Mouse (Mus musculus) left cerebral cortex, adult 2 months (tissue): ENCODE measurements around the gene Fam149a. TPM values are rescaled to one million over a fixed set of nuclear protein-coding genes. Genes with fewer than 3 reads are reported as not detected.

ENCODE experiments used
- DNase-seq, 2 experiments: peaks; one replicate each; pipeline ENCODE4 v3.0.0; 2021 to 2022; ENCODE audit warnings: low spot score in 2 of 2, mixed read lengths in 1 of 2; ENCODE audit errors: extremely low spot score in 1 of 2
- H3K27ac ChIP-seq: fragments of 200-600 bp; 2 replicates; pipeline ENCODE4 v1.8.1; 2022
- H3K4me3 ChIP-seq: fragments of 200-600 bp; 2 replicates; pipeline ENCODE4 v1.8.1; 2022
- CTCF ChIP-seq: fragments of 200-600 bp; IDR thresholded peaks from 2 replicates; pipeline ENCODE4 v1.8.1; 2022; ENCODE audit warnings: antibody characterized with exemption, mild to moderate bottlenecking, moderate library complexity
- intact Hi-C: fragments of 180-260 bp; cut with DNase I; formaldehyde crosslinking; loops from one replicate; pipeline ENCODE4 v1.15.1; 2025
- total RNA-seq, 2 experiments: library from RNA; stranded (reverse); gene quantifications; 2 replicates each; pipeline ENCODE4 v1.2.3; 2021

Gene Fam149a
- total RNA-seq, 2 experiments from 2014 or later, result 25.7 to 26.0 TPM

DNA sequence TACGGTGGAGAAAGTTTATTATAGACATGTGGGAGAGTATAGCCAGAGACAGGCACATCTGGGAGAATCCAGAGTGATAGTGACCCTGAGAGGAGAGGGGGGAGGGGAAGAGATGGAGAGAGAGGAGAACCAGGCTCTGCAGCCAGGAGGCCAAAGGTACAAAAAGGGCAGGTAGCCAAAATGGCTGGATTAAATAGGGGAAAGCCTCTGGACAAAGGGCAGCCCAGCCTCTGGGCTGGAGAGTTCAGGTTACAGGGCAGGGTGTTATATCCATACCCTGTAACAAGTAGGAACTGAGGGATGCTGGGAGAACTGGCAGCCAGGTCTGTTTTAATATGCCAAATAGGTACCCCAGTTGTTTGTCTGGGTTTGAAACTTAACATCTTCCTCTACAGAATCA lies 18.9 kb downstream of the Fam149a start:
- no peak overlapping the region for H3K4me3 ChIP-seq
- intact Hi-C loops, result loop anchor here (5.0 kb wide), 1 partner anchor 574 kb away; no protein-coding TSS in a partner anchor
- no peak for TF ChIP-seq CTCF
- no peak overlapping the region for H3K27ac ChIP-seq
- no peak for DNase-seq

- no peak overlapping the region for H3K4me3 ChIP-seq
- intact Hi-C loops, result loop anchor here (5.0 kb wide), 1 partner anchor 575 kb away; no protein-coding TSS in a partner anchor
- no peak overlapping the region for H3K27ac ChIP-seq
- DNase-seq, result peak in 1 of 2 experiments; percentile 34
- TF ChIP-seq CTCF, result peak; percentile 65
Observed at GRCm38 (mm10) chr8:45362323-45362722, 19.8 kb downstream of the Fam149a start.

- no peak for DNase-seq
- intact Hi-C loops, result loop anchor here (5.0 to 10.0 kb wide), 2 partner anchors 292 to 426 kb away; partner anchors contain the start of gene Mtnr1a
- H3K4me3 ChIP-seq, result no peak overlapping the region; the same call in 1 of the 2 replicates
- H3K27ac ChIP-seq, result no peak overlapping the region; the same call in 1 of the 2 replicates
- no peak; the same call in 1 of the 2 replicates for TF ChIP-seq CTCF
Observed at GRCm38 (mm10) chr8:45359091-45359605, 22.9 kb downstream of the Fam149a start.

- peak; percentile 28 to 43 for DNase-seq
- intact Hi-C loops, result loop anchor here (5.0 to 10.0 kb wide), 2 partner anchors 291 to 426 kb away; partner anchors contain the start of gene Mtnr1a
- Histone ChIP-seq H3K27ac (peak overlapping the region; percentile 38), H3K4me3 (peak overlapping the region; percentile 63)
- TF ChIP-seq CTCF, result no peak
Observed at GRCm38 (mm10) chr8:45358132-45358918, 23.8 kb downstream of the Fam149a start.

DNA sequence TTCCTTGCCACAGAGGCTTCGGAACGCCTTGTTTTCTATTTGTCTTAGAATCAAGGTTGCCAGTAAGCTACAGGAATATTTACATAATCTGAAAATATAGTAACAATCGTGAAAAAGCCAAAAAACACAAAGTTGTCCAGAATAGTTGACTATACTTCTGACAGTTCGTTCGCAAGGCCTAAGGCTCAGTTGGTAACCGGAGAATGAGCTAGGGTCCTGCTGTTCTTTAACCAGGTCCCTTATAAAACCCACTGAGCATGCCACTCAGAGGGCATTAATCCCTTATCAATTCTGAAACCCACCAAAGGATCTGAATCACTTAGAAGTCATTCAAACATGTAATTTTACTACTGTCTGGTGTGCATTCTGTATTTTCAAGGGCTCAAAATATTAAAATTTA lies 26.3 kb downstream of the Fam149a start:
- Histone ChIP-seq H3K4me3 (no peak overlapping the region), H3K27ac (no peak overlapping the region)
- intact Hi-C loops, result loop anchor here (5.0 to 10.0 kb wide), 2 partner anchors 289 to 429 kb away; partner anchors contain the start of gene Mtnr1a
- no peak for DNase-seq
- TF ChIP-seq CTCF, result no peak

GRCm38 (mm10) chr8:45345031-45345430 lies 37.1 kb downstream of the Fam149a start:
- intact Hi-C loops, result no loop called here
- no peak overlapping the region for H3K4me3 ChIP-seq

DNA sequence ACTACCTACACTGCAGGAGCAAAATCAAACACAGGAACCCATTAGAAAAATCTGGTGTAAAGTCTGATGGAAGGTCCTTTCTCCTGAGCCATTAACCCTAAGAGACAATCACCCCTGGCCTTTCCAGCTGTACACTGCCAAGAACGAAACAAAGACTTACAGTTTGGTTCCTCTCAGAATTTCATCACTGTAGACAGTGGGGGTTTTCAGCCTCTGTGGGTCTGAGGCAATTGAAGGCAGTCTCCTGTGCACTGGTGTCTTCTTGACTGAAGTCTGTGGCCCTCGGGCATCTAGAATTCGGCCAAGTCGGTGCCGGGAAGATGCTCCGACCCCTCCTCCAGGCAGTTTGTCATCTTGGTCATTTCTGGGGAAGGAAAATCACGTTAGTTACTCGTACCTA lies 37.8 kb downstream of the Fam149a start:
- no peak for DNase-seq
- Histone ChIP-seq H3K27ac (no peak overlapping the region), H3K4me3 (no peak overlapping the region)
- no peak for TF ChIP-seq CTCF
- intact Hi-C loops, result no loop called here

More at GRCm38 (mm10) chr8:45345031-45345430, 37.1 kb downstream of the Fam149a start:
- TF ChIP-seq CTCF, result peak; percentile 96
- peak; percentile 39 to 67 for DNase-seq
- H3K27ac ChIP-seq, result no peak overlapping the region

DNA sequence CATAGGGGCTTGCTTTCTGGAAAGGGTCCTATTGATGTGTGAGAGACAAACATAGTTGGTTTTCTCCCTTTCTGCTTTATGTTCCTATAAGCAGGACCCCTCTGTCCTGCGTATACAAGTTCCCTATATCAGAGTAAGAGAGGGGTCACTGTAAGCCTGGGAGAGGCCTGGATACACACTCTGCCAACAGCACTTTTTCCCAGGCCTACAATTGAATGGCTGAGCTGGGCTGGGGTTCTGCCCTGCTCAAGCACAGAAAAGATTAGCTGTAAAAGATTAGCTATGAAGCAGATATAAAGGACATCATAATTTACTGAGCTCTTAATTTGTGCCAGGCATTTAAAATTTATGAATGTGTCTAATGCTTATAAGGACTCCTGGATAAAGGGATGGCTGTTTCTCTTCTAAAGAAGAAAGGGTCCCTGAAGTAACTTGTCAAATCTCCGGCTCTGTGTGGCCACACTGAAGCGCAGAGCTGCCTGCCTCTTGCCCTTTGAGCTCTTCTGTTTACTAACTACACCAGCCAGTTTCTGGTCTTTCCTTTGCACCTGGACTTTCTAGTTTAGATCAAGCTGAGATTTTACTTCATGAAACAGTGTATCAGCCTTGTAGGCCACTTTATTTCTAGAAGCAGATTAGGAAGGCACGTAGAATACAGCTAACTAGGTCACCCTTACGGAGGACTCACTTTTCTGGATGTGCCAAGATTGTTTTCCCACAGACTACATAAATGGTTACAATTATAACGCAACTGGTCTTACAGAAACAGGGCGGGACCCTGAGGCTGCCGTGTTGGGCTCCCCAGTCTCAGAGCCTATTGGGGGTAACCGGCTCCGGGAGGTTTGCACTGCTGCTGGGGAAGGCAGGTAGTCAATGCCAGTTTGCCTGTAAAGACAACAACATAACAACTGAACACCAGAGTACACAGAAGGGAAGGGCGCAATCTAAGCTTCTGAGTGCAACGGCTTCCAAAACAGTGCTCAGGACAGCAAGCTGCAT lies 40.2 kb downstream of the Fam149a start:
- no peak for TF ChIP-seq CTCF
- H3K27ac ChIP-seq, result no peak overlapping the region

DNA sequence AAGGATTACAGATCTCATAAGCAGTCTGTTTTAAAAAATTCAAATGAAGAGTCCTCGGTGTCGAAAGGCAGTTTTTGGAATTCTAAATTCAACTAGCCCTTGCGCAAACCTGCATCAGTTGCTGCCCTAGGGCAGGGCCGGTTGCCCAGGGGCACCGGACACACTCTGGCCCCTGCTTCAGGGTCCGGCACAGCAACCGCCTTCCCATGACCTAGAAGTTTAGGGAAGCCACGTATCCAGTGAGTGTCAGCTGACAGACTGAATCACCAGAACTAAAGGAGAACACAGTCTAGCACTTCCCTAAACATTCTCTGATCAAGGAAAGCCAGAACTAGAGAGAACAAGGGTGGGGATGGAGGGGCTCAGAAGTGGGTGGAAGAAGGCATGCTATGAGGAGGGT lies 48.6 kb downstream of the Fam149a start:
- intact Hi-C loops, result no loop called here
- no peak for DNase-seq

More for the DNA sequence above, 40.2 kb downstream of the Fam149a start:
- DNase-seq, result no peak
- no peak overlapping the region for H3K4me3 ChIP-seq
- intact Hi-C loops, result no loop called here

DNA sequence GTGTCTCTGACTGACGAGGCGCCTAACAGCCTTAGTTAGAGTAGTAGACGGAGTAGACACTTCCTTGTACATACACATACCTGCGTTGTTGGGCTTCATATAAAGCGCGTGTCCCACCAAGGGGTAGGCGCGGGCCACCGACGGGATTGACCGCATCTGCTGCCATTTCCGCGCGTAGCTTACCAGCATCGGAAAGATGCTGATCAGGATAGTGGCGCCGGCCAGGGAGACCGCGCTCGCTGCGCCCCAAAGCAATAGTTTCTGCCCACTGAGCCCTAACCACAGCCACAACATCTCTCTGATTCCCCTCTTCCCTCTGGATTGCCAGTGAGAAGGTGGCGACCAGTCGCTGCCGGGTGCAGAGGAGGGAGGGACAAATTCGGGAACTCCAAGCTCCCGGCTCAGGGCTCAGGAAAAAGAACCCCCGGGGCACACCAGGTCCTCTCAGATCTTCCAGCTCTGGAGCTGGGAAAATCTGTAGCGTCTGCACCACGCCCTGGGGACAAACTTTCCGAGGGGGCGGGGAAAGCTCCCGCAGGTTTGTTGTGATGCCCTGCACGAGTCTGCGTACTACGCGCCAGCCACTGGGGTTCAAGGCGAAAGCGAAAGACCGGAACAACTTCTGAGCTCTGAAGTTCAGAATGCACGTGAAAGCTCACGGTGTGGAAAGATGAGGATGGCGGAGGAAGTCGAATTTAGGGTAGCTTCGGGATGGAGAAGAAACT lies 49.2 kb downstream of the Fam149a start, which contains the start of gene Cyp4v3:
Gene Cyp4v3, minus strand, starts transcription at position 532 of the 725 bp plus-strand sequence.
- peak; percentile 41 to 45 for DNase-seq
- Histone ChIP-seq H3K4me3 (peak within 1 kb of the TSS; percentile 76), H3K27ac (peak within 1 kb of the TSS; percentile 36)
- intact Hi-C loops, result no loop called here
- no peak for TF ChIP-seq CTCF

More for the DNA sequence above, 48.6 kb downstream of the Fam149a start:
- Histone ChIP-seq H3K4me3 (peak overlapping the region; percentile 76), H3K27ac (peak overlapping the region; percentile 21)
- TF ChIP-seq CTCF, result no peak
